Mouse (Mus musculus) forelimb bud, embryonic 11.5 days (tissue): Measurements from ENCODE around the gene Gprc5d.

Source experiments
- DNase-seq: peaks from one replicate; pipeline ENCODE4 v3.0.0-alpha.2; 2012; ENCODE audit warnings: low read depth, low spot score

The Gprc5d gene

DNA sequence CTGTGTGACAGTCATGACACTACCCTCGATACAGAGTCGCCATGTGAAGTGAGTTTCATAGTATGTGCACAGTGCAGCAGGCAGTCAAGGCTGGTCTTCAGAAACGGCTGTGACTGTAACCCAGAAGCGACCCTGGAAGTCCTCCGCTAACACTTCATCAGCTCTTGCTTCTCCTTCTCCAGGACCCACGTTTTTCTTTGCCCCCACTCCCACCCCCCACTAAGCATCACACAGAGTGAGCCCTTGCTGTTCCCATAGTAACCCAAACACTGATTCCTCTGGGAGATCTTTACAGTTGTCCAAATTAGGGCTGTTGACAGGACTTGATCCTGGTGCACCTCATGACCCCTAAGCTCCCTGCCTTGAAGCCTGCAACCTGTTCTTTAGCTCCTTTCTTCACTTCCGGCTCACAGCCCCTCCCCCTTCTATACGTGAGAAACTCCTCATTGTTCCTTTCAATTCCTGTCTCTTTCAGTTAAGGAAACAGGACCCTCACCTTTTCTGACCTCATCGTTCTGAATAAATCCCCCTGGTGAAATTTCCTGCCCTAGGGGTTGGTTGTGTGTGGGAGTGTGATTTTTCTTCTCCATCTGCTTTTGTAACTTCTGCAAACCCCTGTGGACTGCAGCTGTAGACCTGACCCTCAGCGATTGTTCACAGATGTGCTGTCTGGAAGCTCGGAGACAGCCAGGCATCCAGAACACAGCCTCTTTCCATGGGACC lies 18.5 kb upstream of the Gprc5d start:
- DNase-seq = peak; percentile 81

DNA sequence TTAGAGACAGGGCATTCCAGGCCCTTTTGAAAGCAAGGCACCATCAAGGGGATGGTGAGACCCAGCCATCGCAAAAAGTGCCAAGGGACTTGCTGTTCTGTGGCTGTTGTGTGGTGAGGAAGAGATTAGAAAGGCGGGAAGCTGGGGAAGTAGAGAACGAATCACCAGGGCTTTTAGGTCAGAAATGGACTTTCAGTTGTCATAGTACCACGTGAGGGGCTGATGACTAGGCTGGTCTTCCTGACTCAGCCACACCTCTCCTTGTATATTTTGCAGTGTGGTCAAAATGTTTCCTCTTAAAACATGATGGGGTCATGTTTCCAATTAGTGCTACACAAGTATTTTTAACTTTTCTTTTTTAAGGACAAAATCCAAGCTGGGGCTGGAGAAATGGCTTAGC lies 17.7 kb upstream of the Gprc5d start:
- no peak for DNase-seq

DNA sequence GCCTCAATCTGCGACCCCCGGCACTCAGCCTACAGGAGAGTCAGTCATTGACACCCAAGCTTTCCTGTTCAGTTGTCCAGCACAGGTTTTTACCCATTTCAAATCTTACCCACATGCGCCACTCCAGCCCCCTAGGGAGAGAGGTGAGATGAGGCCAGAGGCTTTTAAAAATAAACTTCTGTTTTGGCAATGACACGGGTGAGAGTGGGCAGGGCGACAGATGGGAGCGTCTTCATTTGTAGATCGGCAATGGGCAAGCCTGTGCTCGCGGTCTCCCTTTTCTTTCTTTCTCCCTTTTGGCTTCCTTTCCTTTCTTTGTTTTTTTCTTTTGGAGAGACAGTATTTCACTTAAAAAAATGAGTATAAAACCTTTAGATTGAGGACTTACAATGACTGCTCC lies 15.4 kb upstream of the Gprc5d start:
- no peak for DNase-seq

DNA sequence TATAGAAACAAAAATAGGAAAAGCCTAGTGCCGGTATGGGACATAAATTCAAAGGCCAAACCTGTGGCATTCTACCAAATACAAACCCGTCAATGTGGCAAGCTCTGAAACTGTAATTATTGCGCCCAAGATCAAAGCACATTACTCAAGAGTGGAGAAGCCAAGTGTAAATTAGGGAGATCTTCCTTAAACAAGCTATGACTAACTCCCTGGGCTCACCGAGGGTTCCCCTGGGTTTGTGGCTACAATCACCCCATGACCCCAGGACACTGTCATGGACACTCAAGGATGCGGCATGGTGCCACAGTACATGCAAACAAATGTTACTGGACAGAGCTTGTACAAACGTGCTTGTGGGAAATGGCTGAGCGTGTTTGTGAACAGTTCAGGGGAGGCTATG lies 15.0 kb upstream of the Gprc5d start:
- no peak for DNase-seq

DNA sequence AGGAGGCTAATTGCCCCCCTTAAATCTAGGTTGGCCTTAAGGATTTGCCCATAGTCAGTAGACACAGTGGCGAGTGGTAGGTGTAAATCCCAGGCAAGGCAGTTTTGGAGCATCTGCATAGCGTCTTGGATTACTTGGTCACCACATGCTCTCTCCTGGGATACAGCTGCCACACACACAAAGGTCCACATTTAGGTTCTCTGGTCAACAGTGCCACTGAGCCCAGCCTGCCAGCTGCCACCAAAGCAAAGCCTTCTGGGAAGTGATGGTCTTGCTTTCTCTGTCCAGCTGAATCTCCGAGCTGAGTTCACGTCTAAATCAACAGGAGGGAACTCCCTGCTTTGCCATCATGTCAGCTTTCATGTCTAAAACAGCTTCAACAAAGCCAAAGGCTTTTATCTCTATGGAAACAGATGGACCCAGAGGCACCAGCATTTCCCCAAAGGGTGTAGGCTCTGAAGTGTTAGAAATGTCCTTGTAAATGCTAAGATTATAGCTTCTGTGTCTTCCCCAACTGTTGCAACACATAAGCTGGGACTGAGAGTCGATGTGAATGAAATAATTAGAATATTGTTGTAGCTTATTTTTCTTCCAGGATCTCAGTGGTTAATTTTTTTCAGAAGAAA lies 6.8 kb upstream of the Gprc5d start:
- no peak for DNase-seq

DNA sequence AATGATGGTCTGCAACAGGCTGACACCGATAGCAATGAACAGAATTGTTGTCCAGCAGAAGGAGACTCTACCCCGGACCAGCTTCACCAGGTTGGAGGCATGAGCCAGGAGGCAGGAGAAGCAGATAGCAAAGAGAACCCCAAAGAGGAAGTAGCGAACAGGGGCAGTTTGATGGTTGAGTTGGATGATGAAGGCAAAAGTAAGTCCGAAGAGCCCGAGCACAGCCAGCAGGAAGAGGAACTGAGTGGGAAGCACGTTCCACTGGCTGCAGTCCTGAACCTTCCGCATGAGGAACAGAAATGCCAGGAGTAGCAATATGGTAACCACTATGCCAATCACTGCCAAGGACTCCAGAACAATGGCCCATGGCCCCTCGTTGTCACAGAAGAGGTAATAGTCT lies 1.6 kb downstream of the Gprc5d start:
- DNase-seq = no peak

DNA sequence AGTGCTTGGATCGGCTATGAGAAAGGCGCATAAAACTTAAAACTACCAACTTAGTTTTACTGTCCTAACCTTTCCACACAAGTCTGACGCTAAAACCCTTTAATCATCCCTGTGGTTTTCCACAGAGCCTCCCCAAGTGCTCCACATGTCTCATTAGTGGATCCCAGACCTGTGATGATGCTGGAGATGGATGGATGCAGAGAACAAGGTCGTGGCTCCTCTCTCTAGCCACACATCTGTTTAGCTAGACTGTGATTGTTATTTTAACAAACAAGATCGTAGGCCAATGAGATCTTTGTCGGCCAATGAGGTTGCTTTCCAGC lies 5.0 kb downstream of the Gprc5d start:
- no peak for DNase-seq

DNA sequence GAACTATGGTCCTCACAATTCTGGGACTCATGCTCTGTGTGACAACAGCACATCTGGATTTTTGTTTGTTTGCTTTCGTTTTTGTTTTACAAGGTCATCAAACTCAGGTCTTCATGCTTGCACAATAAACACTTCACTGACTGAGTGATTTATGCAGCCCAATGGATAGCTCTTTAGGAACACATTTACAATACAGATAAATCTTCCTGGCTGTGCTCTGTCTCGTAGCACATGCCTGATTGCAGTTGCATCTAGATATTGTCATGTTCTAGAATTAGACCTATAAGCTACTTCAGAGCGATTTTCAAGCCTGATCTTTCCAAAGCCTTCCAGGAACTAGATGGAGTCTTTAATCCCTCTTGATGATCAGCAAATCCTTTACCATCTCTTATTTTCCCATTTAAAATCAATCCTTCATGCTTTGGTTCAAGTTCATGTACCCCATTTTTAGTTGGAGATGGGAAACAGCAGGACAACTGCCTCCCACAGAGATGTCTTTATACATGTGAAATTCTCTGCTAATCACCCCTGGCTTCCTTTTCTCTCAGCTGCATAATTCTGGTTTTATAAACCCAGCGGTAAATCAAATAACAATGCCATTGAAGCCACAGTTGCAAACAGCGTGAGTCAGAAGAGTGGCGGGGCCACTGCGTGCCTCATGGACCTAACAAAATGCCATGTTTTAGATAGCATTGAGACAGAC lies 5.5 kb downstream of the Gprc5d start:
- no peak for DNase-seq

DNA sequence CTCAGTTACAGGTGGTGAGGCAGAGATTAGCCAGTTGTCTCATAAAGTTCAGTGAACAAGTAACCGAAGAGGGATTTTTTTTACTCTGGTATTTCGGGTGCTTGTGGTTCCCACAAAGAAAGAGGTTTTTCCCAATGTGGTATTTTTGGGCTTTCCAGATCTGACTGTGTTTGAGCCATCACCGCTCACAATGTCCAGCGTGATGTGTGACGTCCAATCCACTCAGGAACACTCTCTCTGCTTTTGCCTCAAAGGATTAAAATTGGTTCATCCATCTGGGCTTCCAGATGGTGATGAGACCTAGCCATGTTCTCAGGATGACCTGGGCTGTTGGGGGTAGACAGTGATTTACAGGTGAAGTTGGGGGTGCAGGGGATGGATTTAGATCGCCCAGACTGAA lies 11.1 kb downstream of the Gprc5d start:
- no peak for DNase-seq

DNA sequence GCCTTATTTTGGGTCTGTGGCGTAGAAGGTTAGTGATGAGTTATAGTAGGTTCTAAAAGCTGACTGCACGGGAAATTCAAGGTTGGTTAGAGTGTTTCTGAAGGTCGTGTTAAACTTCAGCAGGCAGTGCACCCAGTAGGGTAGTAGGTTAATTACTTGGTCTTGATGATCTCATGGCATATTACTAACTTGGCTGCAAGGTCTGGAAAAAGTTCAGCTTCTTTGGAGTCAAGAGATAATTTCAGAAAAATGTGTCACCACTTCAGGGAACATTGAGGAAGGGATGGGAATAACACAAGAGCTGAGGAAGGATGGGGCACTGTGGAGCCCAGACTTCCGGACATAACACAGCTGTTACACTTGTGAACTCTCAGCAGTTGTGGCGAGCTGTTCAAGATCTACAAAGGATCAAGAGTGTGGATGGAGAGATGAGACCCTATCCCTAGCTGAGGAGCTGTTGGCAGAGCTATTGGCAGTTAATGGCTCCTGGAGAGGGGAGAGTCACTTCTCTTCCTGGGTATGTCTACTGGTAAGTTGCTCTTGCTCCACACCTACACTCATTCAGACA lies 15.3 kb downstream of the Gprc5d start:
- no peak for DNase-seq

DNA sequence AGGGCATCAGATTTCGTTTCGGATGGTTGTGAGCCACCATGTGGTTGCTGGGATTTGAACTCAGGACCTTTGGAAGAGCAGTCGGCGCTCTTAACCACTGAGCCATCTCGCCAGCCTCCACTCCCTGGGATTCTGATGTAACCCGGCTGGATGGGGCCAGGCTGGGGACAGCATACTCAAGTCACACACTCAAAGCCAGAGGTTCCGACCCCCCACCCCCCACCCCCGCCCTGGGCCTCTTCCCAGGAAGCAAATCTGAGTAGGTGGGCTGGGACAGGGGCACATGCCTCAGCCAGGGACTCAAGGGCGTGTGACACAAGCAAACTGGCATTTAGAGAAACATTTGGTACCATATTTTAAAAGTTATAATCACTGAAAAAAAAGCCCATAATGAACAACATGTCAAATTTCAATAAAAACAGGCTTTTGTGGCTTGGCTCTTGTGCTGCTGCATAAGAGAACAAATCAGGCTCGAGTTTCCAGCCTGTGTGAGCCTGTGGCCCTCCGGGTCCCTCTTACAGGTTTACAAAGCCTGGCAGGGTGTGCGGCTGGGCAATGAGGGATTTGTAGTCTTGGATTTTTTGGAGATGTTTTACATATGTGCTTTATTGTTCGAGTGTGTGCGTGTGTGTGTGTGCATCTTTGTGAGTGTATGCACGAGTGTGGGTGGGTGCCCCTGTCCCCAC lies 17.2 kb downstream of the Gprc5d start:
- DNase-seq = no peak

DNA sequence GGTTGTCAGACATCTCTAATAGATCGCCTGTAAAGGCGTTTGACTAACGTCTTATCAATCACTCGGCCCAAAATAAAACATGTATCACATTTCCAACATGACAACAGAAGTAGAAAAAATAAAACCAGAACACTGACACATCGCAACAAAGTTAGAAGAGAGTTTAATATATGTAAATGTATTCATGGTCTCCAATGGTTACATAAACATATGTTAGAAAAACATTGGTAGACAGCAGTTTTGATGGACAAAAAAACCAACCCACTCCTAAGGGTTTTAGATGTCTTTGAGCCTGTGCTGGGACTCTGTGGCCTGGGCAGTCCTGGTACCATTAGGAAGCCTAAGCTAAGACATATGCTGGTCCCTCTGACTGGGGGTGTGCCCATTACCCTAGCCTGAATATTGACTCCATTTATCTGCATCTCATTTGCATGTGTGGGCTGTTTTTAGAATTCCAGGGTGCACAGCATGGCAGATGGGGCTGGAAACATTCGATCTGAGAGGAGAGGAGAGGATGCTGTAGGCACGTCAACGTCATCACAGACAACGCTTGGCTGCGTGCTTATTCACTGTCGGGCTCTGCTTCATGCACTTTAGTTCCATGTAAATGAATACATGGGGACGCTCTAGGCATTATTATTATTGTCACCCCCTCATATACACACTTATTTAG lies 25.1 kb downstream of the Gprc5d start:
- no peak for DNase-seq

DNA sequence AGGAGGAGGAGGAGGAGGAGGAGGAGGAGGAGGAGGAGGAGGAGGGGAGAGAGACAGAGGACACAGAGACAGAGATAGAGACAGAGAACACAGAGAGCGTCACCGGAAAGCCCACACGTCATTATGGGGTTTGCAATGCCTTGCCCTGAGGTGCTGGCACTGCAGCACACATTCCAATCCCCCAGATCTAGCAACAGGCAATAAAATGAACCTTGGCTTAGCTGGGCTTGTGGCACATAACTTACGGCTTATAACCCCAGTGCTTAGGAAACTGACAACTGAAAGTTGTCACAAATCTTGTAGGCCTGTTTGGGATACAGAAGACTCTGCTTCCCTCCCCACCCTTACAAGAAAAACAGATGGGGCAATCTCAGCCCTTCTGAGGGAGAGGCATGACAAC lies 27.4 kb downstream of the Gprc5d start:
- DNase-seq = peak; percentile 29

DNA sequence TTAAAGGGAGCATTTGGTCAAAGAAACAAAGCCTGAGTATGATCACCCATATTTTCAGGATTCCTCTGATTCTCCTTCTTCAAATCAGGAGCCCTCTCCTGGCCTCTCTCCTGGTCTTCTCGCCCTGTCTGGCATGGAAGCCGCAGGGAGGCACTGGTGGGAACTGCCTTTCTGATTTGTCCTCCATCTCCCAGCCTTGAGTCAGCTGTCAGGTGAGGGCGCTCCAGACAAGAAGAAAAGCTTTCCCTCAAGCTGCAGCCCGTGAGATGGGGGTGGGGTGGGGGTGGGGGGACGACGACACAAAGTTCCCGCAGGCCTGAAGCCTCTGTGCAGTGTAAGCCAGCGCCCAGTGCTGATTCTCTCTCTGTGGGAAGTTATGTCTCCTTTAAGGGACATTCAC lies 28.3 kb downstream of the Gprc5d start:
- DNase-seq = peak; percentile 32

DNA sequence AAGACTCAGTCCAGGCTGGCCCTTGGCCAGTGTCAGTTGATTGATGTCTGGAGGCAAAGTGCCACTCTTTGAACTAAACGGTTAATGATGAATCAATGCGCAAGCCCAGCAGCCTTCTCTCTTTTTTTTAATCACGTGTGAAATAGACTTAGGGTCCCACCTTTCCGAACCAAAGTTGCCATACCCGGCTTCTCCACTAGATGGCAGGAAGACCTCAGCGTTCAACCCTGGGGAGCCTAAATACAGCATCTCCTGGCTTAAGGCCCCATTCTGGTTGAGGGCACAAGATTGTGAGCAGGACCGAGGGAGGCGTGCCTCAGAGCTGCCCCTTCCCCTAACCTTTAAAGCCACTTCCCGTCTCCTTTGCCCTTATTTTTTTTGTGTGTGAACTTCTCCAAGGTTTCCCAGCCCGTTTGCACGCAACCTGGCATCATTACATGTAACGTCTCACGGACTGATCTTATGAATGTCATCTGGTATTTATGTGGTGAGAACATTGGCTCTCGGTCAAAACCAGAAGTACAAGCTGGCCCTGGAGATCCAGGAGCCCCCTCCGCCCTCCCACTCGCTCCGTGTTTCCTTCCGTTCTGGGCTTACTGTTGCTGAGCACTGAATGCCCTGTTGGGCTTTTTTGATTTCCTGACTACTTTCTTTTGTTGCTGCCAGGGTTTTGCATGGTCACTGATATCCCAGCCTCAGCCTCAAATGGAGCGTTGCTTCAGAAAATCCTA lies 30.2 kb downstream of the Gprc5d start:
- peak; percentile 92 for DNase-seq

DNA sequence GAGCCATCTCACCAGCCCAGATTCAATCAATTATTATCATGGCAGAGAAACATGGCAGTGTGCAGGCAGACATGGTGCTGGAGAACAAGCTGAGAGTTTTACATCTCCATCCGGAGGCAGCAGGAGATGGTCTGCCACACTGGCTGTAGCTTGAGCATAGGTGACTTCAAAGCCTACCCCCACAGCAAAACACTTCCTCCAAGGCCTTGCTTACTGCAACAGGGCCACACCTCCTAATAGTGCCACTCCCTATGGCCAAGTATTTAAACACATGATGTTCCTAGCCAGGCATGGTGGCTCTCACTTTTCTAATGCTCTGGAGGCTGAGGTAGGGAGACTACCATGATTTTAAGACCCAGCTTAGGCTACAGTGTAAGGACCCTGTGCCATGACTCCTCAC lies 32.4 kb downstream of the Gprc5d start:
- DNase-seq = no peak

DNA sequence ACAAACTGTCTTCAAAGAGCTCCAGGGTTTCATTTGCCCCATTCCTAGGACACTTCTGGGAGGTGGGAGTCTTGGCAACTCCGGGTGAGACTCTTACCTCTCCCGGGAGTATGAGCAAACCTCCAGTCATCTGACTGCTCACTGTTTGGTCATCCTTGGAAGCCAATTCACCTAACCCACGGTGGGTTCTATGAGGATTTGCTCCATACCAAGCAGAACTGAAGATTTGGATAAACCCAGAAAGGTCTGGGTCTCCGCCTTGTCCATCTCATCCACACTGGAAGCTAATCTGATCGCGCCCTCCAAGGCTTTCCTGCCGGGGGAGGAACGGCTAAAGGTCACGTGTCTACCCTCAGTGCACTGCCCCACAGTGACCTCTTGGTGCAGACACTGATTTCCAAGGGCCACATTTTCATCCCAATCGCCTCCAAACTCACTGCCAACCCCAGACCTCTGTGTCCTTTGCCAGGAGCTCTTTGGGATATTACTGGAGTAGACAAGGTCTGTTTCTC lies 34.0 kb downstream of the Gprc5d start:
- DNase-seq = no peak

DNA sequence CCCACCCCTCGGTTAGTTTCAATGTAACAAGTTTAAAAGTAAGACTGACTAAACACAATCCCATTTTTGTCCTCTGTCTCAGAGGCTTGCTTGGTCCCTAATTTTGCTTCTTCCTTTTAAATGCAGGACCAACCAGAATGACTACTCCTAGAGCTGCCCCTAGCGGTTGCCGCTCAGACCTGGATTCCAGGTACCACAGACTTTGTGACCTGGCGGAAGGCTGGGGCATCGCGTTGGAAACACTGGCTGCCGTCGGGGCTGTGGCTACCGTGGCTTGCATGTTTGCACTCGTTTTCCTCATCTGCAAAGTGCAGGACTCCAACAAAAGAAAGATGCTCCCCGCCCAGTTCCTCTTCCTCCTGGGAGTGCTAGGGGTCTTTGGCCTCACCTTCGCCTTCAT lies 39.7 kb downstream of the Gprc5d start:
- no peak for DNase-seq

DNA sequence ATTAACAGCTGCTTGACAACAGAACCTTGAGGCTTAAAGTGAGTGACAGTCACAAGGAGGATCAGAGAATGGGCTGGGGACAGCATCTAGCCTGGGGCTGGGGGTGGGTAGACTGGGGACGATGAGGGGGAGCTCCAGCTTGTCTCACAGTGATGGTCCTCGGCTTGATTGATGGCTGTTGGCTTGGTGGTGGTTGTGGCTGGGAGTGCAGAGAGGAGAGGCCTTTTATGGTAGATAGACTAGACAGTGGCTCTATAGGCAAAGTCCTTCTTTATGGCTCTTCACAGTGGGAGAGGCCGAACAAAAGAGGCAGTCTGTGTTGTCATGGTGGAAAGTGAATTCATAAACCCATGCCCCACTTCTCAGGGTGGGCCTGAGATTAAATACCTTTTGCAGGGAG lies 41.9 kb downstream of the Gprc5d start:
- no peak for DNase-seq

DNA sequence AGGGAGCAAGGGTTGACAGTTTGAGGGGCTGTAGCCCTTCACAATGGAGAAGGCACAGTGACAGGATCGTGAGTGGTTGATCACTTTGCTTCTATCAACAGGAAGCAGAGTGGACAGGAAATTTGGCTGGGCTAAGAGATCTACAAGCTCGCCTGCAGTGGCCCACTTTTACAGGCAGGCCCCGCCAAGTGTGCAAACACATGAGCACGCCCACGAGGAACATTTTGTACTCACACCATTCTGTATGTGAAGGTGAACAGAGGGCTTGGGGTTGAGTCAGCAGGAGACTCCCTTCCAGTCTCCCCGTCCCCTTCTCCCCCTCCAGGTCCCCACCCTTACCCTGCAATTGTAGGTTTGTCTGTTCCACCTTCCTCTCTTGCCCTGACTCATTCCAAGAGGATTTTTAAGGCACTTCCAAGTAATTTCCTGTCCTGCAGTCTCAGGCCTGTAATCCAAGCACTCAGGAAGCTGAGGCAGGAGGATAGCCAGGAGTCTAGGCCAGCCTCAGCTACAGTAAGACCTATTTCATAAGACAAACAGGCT lies 43.6 kb downstream of the Gprc5d start:
- no peak for DNase-seq

DNA sequence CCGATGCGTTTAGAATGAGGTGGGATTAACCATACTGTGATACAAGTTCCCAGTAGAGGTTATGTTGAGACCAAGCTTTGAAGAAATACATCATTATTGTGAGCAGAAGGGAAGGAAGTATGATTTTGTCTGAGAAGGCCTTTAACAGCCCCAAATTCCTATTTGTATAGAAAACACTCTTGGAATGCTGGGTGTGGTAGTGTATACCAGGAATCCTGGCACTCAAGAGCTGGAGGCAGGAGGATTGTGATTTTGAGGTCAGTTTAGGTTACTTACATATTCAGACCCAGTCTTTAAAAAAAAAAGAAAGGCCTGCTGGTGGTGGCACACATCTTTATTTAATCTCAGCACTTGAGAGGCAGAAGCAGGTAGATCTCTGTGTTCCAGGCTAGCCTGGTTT lies 47.7 kb downstream of the Gprc5d start:
- no peak for DNase-seq
